Mouse (Mus musculus) ES-E14 (cell line): Measurements from ENCODE around the gene Ube2a.

ENCODE experiments used
- CHD2 ChIP-seq: IDR thresholded peaks from 2 replicates; pipeline ENCODE4 v1.6.1; 2014; ENCODE audit warnings: mild to moderate bottlenecking, low read depth, low read length, inconsistent platforms
- HCFC1 ChIP-seq: IDR thresholded peaks from 2 replicates; pipeline ENCODE4 v1.6.1; 2012; ENCODE audit warnings: low read length, inconsistent platforms, borderline replicate concordance; ENCODE audit not compliant: insufficient read depth
- MAFK ChIP-seq: IDR thresholded peaks from 2 replicates; pipeline ENCODE4 v1.6.1; 2014; ENCODE audit warnings: mild to moderate bottlenecking, low read depth, low read length, inconsistent platforms; ENCODE audit not compliant: insufficient read depth
- ZC3H11A ChIP-seq: IDR thresholded peaks from 2 replicates; pipeline ENCODE4 v1.6.1; 2012; ENCODE audit warnings: low read depth, mild to moderate bottlenecking, inconsistent platforms, low read length, borderline replicate concordance
- ZNF384 ChIP-seq: IDR thresholded peaks from 2 replicates; pipeline ENCODE4 v1.6.1; 2012; ENCODE audit warnings: low read depth, low read length, inconsistent platforms

GRCm38 (mm10) chrX:36839391-36839790 lies 34.3 kb upstream of the Ube2a start:
- TF ChIP-seq CHD2 = no peak
- TF ChIP-seq ZNF384 = no peak
- no peak for TF ChIP-seq HCFC1
- TF ChIP-seq ZC3H11A = no peak
- no peak for TF ChIP-seq MAFK
